Mouse (Mus musculus): ENCODE measurements at regions not wholly inside any gene's neighbourhood (a gene's known extent, or its start where the extent isn't known, plus 50 kb on each side); places are given as distances from the start of the nearest gene placed in this dataset.

DNA sequence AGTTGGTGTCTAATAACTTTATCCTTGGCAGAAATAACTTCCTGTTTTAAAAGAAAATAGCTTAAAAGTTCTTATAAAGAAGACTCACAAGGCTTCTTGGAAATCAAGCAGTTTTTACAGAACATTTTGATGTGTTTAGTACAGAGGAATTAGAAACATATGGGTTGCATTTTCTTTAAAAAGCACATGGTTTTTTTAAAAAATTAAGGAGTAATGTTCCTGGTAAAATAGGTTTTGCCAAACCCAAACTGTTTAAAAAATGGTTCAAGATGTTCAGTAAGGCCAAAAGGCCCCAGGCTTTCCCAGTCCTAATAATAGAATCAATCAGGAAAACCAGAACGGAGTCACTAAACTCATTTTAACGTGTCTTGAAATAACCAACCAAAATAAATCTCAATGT lies 113.5 kb upstream of the Slc35b3 start:
- TF ChIP-seq CTCF (IDR thresholded peaks at IDR 0.05; ENCODE audit: borderline replicate concordance, extremely low read depth, insufficient read depth, insufficient read length) (no peak), POLR2A (IDR thresholded peaks at IDR 0.05; ENCODE audit: borderline replicate concordance, extremely low read depth, insufficient read depth, insufficient read length, poor library complexity, severe bottlenecking) (no peak)
